12 mouse cellular contexts compared by ENCODE assay signal in the genomic region with DNA sequence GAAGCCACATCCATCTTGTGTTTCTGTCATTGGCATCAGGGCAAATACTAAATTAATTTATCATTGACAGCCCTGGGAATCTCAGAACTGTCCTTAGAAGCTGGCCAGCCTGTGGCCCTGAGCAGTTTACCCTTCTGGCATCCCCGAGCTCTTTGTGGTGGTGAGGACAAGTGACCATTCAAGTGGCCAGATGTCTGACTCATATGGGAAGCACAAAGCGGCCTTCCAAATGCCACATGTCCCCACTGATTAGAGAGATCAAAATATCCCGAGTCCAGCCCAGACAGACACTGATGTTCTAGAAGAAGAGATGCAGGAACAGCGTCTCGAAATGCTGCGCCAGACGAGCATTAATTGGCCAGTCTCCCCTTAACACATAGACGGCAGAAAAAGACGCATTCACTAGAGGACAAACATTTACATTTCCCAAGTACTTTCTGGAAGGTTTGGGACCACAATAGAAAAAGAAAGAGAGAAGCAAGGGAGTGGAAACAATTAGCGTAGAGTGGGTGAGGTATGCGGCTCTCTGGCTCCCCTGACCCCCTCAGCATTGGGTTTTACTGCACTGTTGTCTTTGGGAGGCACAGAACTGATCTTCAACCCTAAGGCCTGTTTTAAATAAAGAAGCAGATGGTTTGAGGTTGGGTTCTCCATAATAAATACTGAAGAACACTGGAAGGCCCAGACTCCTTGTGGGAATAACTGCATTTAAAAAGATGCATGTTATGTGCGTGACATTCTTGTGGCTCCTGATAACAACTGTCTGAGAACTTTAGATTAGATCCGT. TPM values are rescaled to one million over a fixed set of nuclear protein-coding genes. Genes with fewer than 3 reads are reported as not detected.
A peak's percentile ranks its signal among the peaks of the same experiment; 100 is the strongest.
DNase-seq lines count a peak whose midpoint lies in the region; ATAC-seq and TF ChIP-seq lines count a peak whose summit lies in the region.
"Had no signal": no experiment of that assay in that cellular context is flagged by ENCODE, and none has a peak within 500 bp of the region (broad histone marks: within the 10 kb centered on the region; RNA-seq: fewer than 3 reads in every experiment).

No protein-coding gene starts in this region.

- H3K36me3 ChIP-seq in forebrain, embryonic 11.5 days (ENCODE audit: control insufficient read depth, insufficient read depth, low read length) = no peaks in the 10 kb centered on the region
- H3K36me3 ChIP-seq in forebrain, postnatal 0 days (ENCODE audit: insufficient read depth) = no peaks in the 10 kb centered on the region
- peaks cover 2% of the 10 kb centered on the region; the same call in 1 of the 2 replicates for H3K36me3 ChIP-seq in kidney, embryonic 16.5 days (ENCODE audit: insufficient read depth, low read length)
- no peaks in the 10 kb centered on the region for H3K36me3 ChIP-seq in limb, embryonic 12.5 days

- no peak for ATAC-seq in forebrain, embryonic 11.5 days (replicated peaks; ENCODE audit: low FRiP score)
- no peak for ATAC-seq in forebrain, postnatal 0 days
- ATAC-seq in kidney, embryonic 16.5 days (ENCODE audit: low FRiP score, low TSS enrichment) = no peak
- no peak for ATAC-seq in limb, embryonic 12.5 days (ENCODE audit: insufficient number of reproducible peaks, insufficient read depth, low FRiP score, low TSS enrichment, low read depth)
- no peak for ATAC-seq in megakaryocyte-erythroid progenitor cell, adult 5-6 weeks (replicated peaks; ENCODE audit: low FRiP score, low TSS enrichment, poor library complexity, severe bottlenecking)
- ATAC-seq in megakaryocyte, adult 5-6 weeks (ENCODE audit: poor library complexity, severe bottlenecking) = no peak

- peak overlapping the region; percentile 39 for H3K27ac ChIP-seq in forebrain, embryonic 11.5 days (ENCODE audit: low read depth, low read length)
- no peak overlapping the region for H3K27ac ChIP-seq in forebrain, postnatal 0 days (ENCODE audit: low read depth, low read length)
- H3K27ac ChIP-seq in kidney, embryonic 16.5 days (ENCODE audit: low read length) = peak overlapping the region; percentile 91
- peak overlapping the region; percentile 84 for H3K27ac ChIP-seq in limb, embryonic 12.5 days
- H3K27ac ChIP-seq: liver, embryonic 14.5 days had no signal

- 46% methylated on average over 13 of the region's 13 CpGs for WGBS in forebrain, embryonic 11.5 days
- 41% methylated on average over 13 of the region's 13 CpGs for WGBS in forebrain, postnatal 0 days
- WGBS in kidney, embryonic 16.5 days = 68% methylated on average over 13 of the region's 13 CpGs
- WGBS in limb, embryonic 12.5 days = 53% methylated on average over 13 of the region's 13 CpGs

- H3K4me2 ChIP-seq in forebrain, embryonic 11.5 days (ENCODE audit: low read depth, low read length, severe bottlenecking) = no peak overlapping the region
- H3K4me2 ChIP-seq in forebrain, postnatal 0 days (ENCODE audit: low read depth) = no peak overlapping the region
- H3K4me2 ChIP-seq in kidney, embryonic 16.5 days (replicated peaks; ENCODE audit: low read depth, low read length) = no peak overlapping the region
- no peak overlapping the region for H3K4me2 ChIP-seq in limb, embryonic 12.5 days

- no peaks in the 10 kb centered on the region for H3K27me3 ChIP-seq in forebrain, embryonic 11.5 days (ENCODE audit: control insufficient read depth, insufficient read depth, low read length)
- H3K27me3 ChIP-seq in forebrain, postnatal 0 days (ENCODE audit: insufficient read depth, low read length) = no peaks in the 10 kb centered on the region
- no peaks in the 10 kb centered on the region for H3K27me3 ChIP-seq in kidney, embryonic 16.5 days (ENCODE audit: insufficient read depth, low read length)
- H3K27me3 ChIP-seq in limb, embryonic 12.5 days = no peaks in the 10 kb centered on the region
- H3K27me3 ChIP-seq: Patski had no signal

- peaks cover 20% of the 10 kb centered on the region; the same call in 1 of the 2 replicates for H3K4me1 ChIP-seq in forebrain, embryonic 11.5 days (replicated peaks; ENCODE audit: control insufficient read depth, insufficient read depth, low read length)
- peaks cover 8% of the 10 kb centered on the region for H3K4me1 ChIP-seq in forebrain, postnatal 0 days (ENCODE audit: insufficient read depth)
- H3K4me1 ChIP-seq in kidney, embryonic 16.5 days (ENCODE audit: insufficient read depth, low read length) = peaks cover 60% of the 10 kb centered on the region
- H3K4me1 ChIP-seq in limb, embryonic 12.5 days (replicated peaks) = peaks cover 40% of the 10 kb centered on the region

- H3K9me3 ChIP-seq in forebrain, embryonic 11.5 days (ENCODE audit: control insufficient read depth, low read length) = no peaks in the 10 kb centered on the region
- H3K9me3 ChIP-seq in forebrain, postnatal 0 days (ENCODE audit: low read length) = no peaks in the 10 kb centered on the region
- H3K9me3 ChIP-seq in kidney, embryonic 16.5 days (ENCODE audit: low read length) = no peaks in the 10 kb centered on the region
- no peaks in the 10 kb centered on the region for H3K9me3 ChIP-seq in limb, embryonic 12.5 days

- TF ChIP-seq CTCF in forebrain, postnatal 0 days (IDR thresholded peaks at IDR 0.05; ENCODE audit: low read depth) = no peak

- no peak overlapping the region for H3K4me3 ChIP-seq in forebrain, embryonic 11.5 days (ENCODE audit: low read depth, low read length)
- H3K4me3 ChIP-seq in forebrain, postnatal 0 days (ENCODE audit: low read depth, low read length) = no peak overlapping the region
- H3K4me3 ChIP-seq in kidney, embryonic 16.5 days (ENCODE audit: low read length) = no peak overlapping the region
- H3K4me3 ChIP-seq in limb, embryonic 12.5 days (replicated peaks) = no peak overlapping the region
- H3K4me3 ChIP-seq: erythroblast, embryonic 14.5 days had no signal

- H3K9ac ChIP-seq in forebrain, embryonic 11.5 days (ENCODE audit: low read length) = no peak overlapping the region
- no peak overlapping the region for H3K9ac ChIP-seq in forebrain, postnatal 0 days
- H3K9ac ChIP-seq in kidney, embryonic 16.5 days (replicated peaks; ENCODE audit: low read length) = peak overlapping the region; percentile 58; the same call in 1 of the 2 replicates
- H3K9ac ChIP-seq in limb, embryonic 12.5 days (replicated peaks) = no peak overlapping the region
- H3K9ac ChIP-seq: liver, embryonic 14.5 days had no signal

- DNase-seq in forebrain, embryonic 11.5 days (ENCODE audit: low spot score) = no peak
- no peak for DNase-seq in forebrain, postnatal 0 days
- no peak for DNase-seq in kidney, postnatal 4 days
- peak; percentile 44 for DNase-seq in embryo, embryonic 11 days
- DNase-seq: thymus, adult 2 months had no signal

RNA-seq across cellular contexts. Expression of a gene that starts 50.9 kb away (rescaled TPM):
- 118 and 130 TPM in 2 replicates for polyA plus RNA-seq in forebrain, embryonic 11.5 days (2014; fragmentation: Nextera tagmentation; extraction: Ambion mirVana)
- 114 and 217 TPM in 2 replicates for total RNA-seq in forebrain, postnatal 0 days (2014; rRNA removed)
- 43.1 and 45.1 TPM in 2 replicates for polyA plus RNA-seq in forebrain, postnatal 0 days (2015; fragmentation: Nextera tagmentation; extraction: Ambion mirVana)
- 382 and 440 TPM in 2 replicates for polyA plus RNA-seq in kidney, embryonic 16.5 days (2015; fragmentation: Nextera tagmentation; extraction: Ambion mirVana)
- polyA plus RNA-seq in limb, embryonic 12.5 days (2016; fragmentation: Nextera tagmentation; extraction: Ambion mirVana) = 118 and 133 TPM in 2 replicates
- not detected in 2 replicates for total RNA-seq in megakaryocyte-erythroid progenitor cell, adult 5-6 weeks (2014; fragmentation: Nextera tagmentation)
- 0.34 TPM in 1 of 2 replicates, not detected in the other for total RNA-seq in megakaryocyte-erythroid progenitor cell, adult 5-6 weeks (2017)
- total RNA-seq in megakaryocyte, adult 5-6 weeks (2015) = 0.30 and 1.3 TPM in 2 replicates
- 0.04 and 1.1 TPM in 2 replicates for total RNA-seq in megakaryocyte, adult 5-6 weeks (2017)

RNA-seq across cellular contexts. Expression of a gene that starts 50.9 kb away (rescaled TPM):
- 40.4 and 45.4 TPM in 2 replicates for polyA plus RNA-seq in forebrain, embryonic 11.5 days (2014; fragmentation: Nextera tagmentation; extraction: Ambion mirVana)
- total RNA-seq in forebrain, postnatal 0 days (2014; rRNA removed) = 57.0 and 95.7 TPM in 2 replicates
- 23.1 and 26.6 TPM in 2 replicates for polyA plus RNA-seq in forebrain, postnatal 0 days (2015; fragmentation: Nextera tagmentation; extraction: Ambion mirVana)
- 121 and 126 TPM in 2 replicates for polyA plus RNA-seq in kidney, embryonic 16.5 days (2015; fragmentation: Nextera tagmentation; extraction: Ambion mirVana)
- polyA plus RNA-seq in limb, embryonic 12.5 days (2016; fragmentation: Nextera tagmentation; extraction: Ambion mirVana) = 56.3 and 63.5 TPM in 2 replicates
- total RNA-seq in megakaryocyte-erythroid progenitor cell, adult 5-6 weeks (2014; fragmentation: Nextera tagmentation) = 0.20 and 0.35 TPM in 2 replicates
- total RNA-seq in megakaryocyte-erythroid progenitor cell, adult 5-6 weeks (2017) = 0.56 and 0.57 TPM in 2 replicates
- 0.02 and 0.07 TPM in 2 replicates for total RNA-seq in megakaryocyte, adult 5-6 weeks (2015)
- 0.15 and 0.73 TPM in 2 replicates for total RNA-seq in megakaryocyte, adult 5-6 weeks (2017)
